Mouse (Mus musculus) erythroblast, embryonic 14.5 days (primary cell): ENCODE results near the gene Prdm16.

ENCODE experiments used
- GATA1 ChIP-seq: IDR thresholded peaks from 2 replicates; pipeline ENCODE4 v1.6.1; 2012; ENCODE audit warnings: low read length, inconsistent platforms, mixed read lengths
- TAL1 ChIP-seq: IDR thresholded peaks from 3 replicates; pipeline ENCODE4 v1.6.1; 2012; ENCODE audit warnings: low read length, inconsistent platforms, mixed read lengths

DNA sequence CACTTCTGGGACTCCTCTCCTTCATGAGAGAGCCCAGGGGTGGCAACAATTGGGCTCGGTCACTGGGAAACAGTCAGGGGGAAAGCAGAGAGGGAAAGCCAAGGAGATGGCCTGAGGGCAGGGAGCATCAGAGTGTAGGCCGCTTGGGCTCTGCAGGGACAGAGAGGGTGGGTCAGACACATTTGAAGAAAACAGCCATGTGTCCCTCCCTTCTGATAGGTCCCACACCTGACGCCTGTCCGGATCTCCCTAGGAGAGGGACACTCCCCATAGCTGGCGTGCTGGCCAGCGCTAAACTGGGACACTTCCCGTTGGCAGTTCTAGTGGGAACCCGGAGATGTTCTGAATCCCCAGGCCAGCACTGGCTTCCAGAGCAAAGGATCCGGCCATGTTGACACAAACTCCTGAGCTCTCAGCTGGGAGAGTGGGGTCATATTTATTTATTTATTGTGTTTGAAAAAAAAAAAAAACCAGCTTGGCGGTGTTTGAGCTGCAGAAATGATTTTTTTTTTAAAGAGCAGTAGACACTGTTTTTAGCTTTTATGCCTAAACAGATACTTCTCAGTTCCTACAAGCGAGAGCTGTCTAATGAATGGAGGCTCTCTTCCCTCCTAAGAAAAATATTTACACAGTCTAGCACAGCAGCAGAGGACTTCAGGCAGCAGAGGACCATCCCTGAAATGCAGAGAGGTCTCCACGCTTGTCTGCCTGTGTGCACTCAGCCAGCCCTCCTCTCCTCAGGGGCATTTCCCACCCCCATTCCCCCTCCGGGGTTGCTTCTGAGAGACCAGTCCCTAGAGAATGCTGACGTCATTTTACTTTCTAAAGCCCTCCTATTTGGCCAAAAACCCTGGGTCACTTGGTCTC is 154.7 kb downstream of the Prdm16 start:
- TF ChIP-seq GATA1 = no peak
- no peak for TF ChIP-seq TAL1
